Mouse (Mus musculus): ENCODE measurements around the gene Ggct. TPM values are rescaled to one million over a fixed set of nuclear protein-coding genes. Genes with fewer than 3 reads are reported as not detected.

Gene Ggct
- polyA plus RNA-seq (2015; fragmentation: Illumina TruSeq; extraction: RNeasy Lipid Tissue Mini Kit (QIAGEN cat#74804); ENCODE audit: insufficient read depth, low read depth, low replicate concordance), result 7.3 TPM

GRCm38 (mm10) chr6:54992734-54993260 is at the start of gene Ggct:
Gene Ggct (minus strand): TSS chr6:54992950.

GRCm38 (mm10) chr6:55037799-55038670 is 45.3 kb upstream of the Ggct start, which contains the start of gene Gars:
Gene Gars (plus strand): TSS chr6:55038007.

GRCm38 (mm10) chr6:54972111-54972928 is 20.4 kb downstream of the Ggct start, which contains the start of gene Nod1:
Gene Nod1 (minus strand): TSS chr6:54972612.

Other genes with a start within 250 kb of the Ggct start
- 3.4 TPM for gene Znrf2, start 176.0 kb downstream of the Ggct start, polyA plus RNA-seq (2015; fragmentation: Illumina TruSeq; extraction: RNeasy Lipid Tissue Mini Kit (QIAGEN cat#74804); ENCODE audit: insufficient read depth, low read depth, low replicate concordance)
- 8.8 TPM for gene Nod1, start 20.3 kb downstream of the Ggct start, polyA plus RNA-seq (2015; fragmentation: Illumina TruSeq; extraction: RNeasy Lipid Tissue Mini Kit (QIAGEN cat#74804); ENCODE audit: insufficient read depth, low read depth, low replicate concordance)
- gene Gars, start 45.1 kb upstream of the Ggct start, polyA plus RNA-seq (2015; fragmentation: Illumina TruSeq; extraction: RNeasy Lipid Tissue Mini Kit (QIAGEN cat#74804); ENCODE audit: insufficient read depth, low read depth, low replicate concordance), result 20.9 TPM
- gene Crhr2, start 140.1 kb upstream of the Ggct start, polyA plus RNA-seq (2015; fragmentation: Illumina TruSeq; extraction: RNeasy Lipid Tissue Mini Kit (QIAGEN cat#74804); ENCODE audit: insufficient read depth, low read depth, low replicate concordance), result 0.78 TPM
- gene Inmt, start 182.1 kb upstream of the Ggct start, polyA plus RNA-seq (2015; fragmentation: Illumina TruSeq; extraction: RNeasy Lipid Tissue Mini Kit (QIAGEN cat#74804); ENCODE audit: insufficient read depth, low read depth, low replicate concordance), result 25.2 TPM
- gene Mindy4, start 210.4 kb upstream of the Ggct start, polyA plus RNA-seq (2015; fragmentation: Illumina TruSeq; extraction: RNeasy Lipid Tissue Mini Kit (QIAGEN cat#74804); ENCODE audit: insufficient read depth, low read depth, low replicate concordance), result 1.6 TPM

Measured in pancreas, adult 10 weeks (tissue).